Mouse (Mus musculus) liver, postnatal 0 days (tissue): ENCODE results near the gene Ipo9.

ENCODE experiments used
- CTCF ChIP-seq: sonication (generic); IDR thresholded peaks from 2 replicates; pipeline ENCODE4 v1.5.1; 2016; ENCODE audit warnings: antibody characterized with exemption, low read depth
- EP300 ChIP-seq: IDR thresholded peaks from 2 replicates; pipeline ENCODE4 v1.6.1; 2016; ENCODE audit warnings: antibody characterized with exemption, low read depth, mild to moderate bottlenecking

DNA sequence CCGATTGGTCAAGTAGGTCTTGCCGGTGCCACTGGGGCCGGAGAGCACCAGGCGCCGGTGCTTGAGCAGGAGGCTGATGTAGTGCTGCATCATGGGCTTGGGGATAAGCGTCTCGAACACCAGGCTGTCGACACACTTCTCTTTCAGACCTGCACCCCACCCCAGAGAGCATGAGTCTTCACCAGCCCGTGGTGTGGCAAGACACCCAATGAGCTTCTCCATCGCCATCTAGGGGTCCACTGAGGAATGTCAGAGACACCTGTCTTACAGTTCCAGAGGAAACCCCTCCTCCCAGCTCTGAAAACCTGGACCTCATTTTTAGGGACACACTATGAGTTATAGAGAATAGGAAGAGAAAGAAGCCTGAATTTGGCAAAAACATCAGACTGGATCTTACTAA lies 22.0 kb upstream of the Ipo9 start:
- TF ChIP-seq CTCF (peak; percentile 56), EP300 (no peak)
